ENCODE assay signal across 8 mouse cellular contexts in the genomic region with DNA sequence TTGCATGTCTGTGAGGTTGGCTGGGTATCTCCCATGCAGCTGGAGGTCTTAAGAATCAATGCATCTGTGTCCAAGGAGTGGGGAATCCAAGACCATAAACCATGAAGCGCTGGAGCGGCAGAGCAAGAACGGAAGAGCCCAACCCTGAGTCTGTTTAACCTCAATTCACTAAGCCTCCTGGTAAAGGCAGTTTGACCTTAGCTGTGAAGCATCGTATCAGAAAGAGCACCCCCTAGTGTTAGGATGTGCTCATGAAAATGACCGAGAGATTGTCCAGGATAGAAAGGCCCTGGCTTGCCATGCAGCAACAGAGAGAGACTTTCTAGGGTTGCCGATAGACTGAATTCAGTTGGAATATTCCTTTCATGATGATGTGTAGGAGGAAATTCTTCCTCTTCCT.
DNase-seq lines count a peak whose midpoint lies in the region; ATAC-seq and TF ChIP-seq lines count a peak whose summit lies in the region.

No protein-coding gene starts in this region.

- H3K9me3 ChIP-seq in intestine, embryonic 14.5 days (ENCODE audit: control insufficient read depth, low read length): no peaks in the 10 kb centered on the region
- H3K9me3 ChIP-seq in intestine, embryonic 16.5 days (ENCODE audit: control insufficient read depth, low read length): 0 out of 2 replicates have a peak, but pooled peaks cover 3% of the 10 kb centered on the region
- H3K9me3 ChIP-seq in heart, postnatal 0 days (replicated peaks; ENCODE audit: control insufficient read depth, low read length): no peaks in the 10 kb centered on the region
- H3K9me3 ChIP-seq in liver, embryonic 12.5 days (replicated peaks): no peaks in the 10 kb centered on the region
- no peaks in the 10 kb centered on the region for H3K9me3 ChIP-seq in forebrain, embryonic 12.5 days

- H3K27me3 ChIP-seq in intestine, embryonic 14.5 days (replicated peaks; ENCODE audit: control insufficient read depth, insufficient read depth, low read length): no peaks in the 10 kb centered on the region
- no peaks in the 10 kb centered on the region for H3K27me3 ChIP-seq in intestine, embryonic 16.5 days (replicated peaks; ENCODE audit: control insufficient read depth, insufficient read depth, low read length)
- H3K27me3 ChIP-seq in heart, postnatal 0 days (ENCODE audit: control insufficient read depth, insufficient read depth, low read length): no peaks in the 10 kb centered on the region
- no peaks in the 10 kb centered on the region for H3K27me3 ChIP-seq in liver, embryonic 12.5 days (replicated peaks)
- H3K27me3 ChIP-seq in forebrain, embryonic 12.5 days: peaks cover 29% of the 10 kb centered on the region

- ATAC-seq in intestine, embryonic 14.5 days (replicated peaks; ENCODE audit: low FRiP score, low TSS enrichment, low read depth): peak; percentile 28; the same call in 1 of the 2 replicates
- no peak for ATAC-seq in intestine, embryonic 16.5 days
- ATAC-seq in heart, postnatal 0 days (ENCODE audit: insufficient read depth, low read depth): peak; percentile 66
- peak; percentile 66 for ATAC-seq in liver, embryonic 12.5 days
- no peak for ATAC-seq in forebrain, embryonic 12.5 days (ENCODE audit: low FRiP score)

- 18% methylated on average over 6 of the region's 6 CpGs for WGBS in intestine, embryonic 14.5 days
- 24% methylated on average over 6 of the region's 6 CpGs for WGBS in intestine, embryonic 16.5 days
- 22% methylated on average over 6 of the region's 6 CpGs for WGBS in heart, postnatal 0 days
- 20% methylated on average over 6 of the region's 6 CpGs for WGBS in liver, embryonic 12.5 days (ENCODE audit: insufficient replicate concordance)
- WGBS in forebrain, embryonic 12.5 days: 38% methylated on average over 6 of the region's 6 CpGs

- H3K36me3 ChIP-seq in intestine, embryonic 14.5 days (ENCODE audit: control insufficient read depth, insufficient read depth, low read length): no peaks in the 10 kb centered on the region; the same call in 1 of the 2 replicates
- H3K36me3 ChIP-seq in intestine, embryonic 16.5 days (ENCODE audit: control insufficient read depth, insufficient read depth, low read length): no peaks in the 10 kb centered on the region
- H3K36me3 ChIP-seq in heart, postnatal 0 days (replicated peaks; ENCODE audit: control insufficient read depth, insufficient read depth, low read length): peaks cover 3% of the 10 kb centered on the region; the same call in 1 of the 2 replicates
- H3K36me3 ChIP-seq in liver, embryonic 12.5 days: 0 out of 2 replicates have a peak, but pooled peaks cover 2% of the 10 kb centered on the region
- no peaks in the 10 kb centered on the region for H3K36me3 ChIP-seq in forebrain, embryonic 12.5 days (replicated peaks)

- no peak overlapping the region for H3K4me3 ChIP-seq in intestine, embryonic 14.5 days (ENCODE audit: low read depth, low read length)
- no peak overlapping the region for H3K4me3 ChIP-seq in intestine, embryonic 16.5 days (ENCODE audit: low read length)
- no peak overlapping the region for H3K4me3 ChIP-seq in heart, postnatal 0 days (ENCODE audit: low read depth, low read length)
- no peak overlapping the region for H3K4me3 ChIP-seq in liver, embryonic 12.5 days
- H3K4me3 ChIP-seq in forebrain, embryonic 12.5 days (replicated peaks): no peak overlapping the region

- H3K4me1 ChIP-seq in intestine, embryonic 14.5 days (replicated peaks; ENCODE audit: control insufficient read depth, insufficient read depth, low read length): peaks cover 21% of the 10 kb centered on the region
- H3K4me1 ChIP-seq in intestine, embryonic 16.5 days (ENCODE audit: control insufficient read depth, insufficient read depth, low read length): peaks cover 17% of the 10 kb centered on the region
- H3K4me1 ChIP-seq in heart, postnatal 0 days (ENCODE audit: control insufficient read depth, insufficient read depth): peaks cover 10% of the 10 kb centered on the region
- H3K4me1 ChIP-seq in liver, embryonic 12.5 days: peaks cover 31% of the 10 kb centered on the region
- peaks cover 32% of the 10 kb centered on the region for H3K4me1 ChIP-seq in forebrain, embryonic 12.5 days

- H3K27ac ChIP-seq in intestine, embryonic 14.5 days (ENCODE audit: low read depth): no peak overlapping the region
- no peak overlapping the region for H3K27ac ChIP-seq in intestine, embryonic 16.5 days (ENCODE audit: low read length)
- H3K27ac ChIP-seq in heart, postnatal 0 days (ENCODE audit: low read depth): no peak overlapping the region
- no peak overlapping the region for H3K27ac ChIP-seq in liver, embryonic 12.5 days
- no peak overlapping the region for H3K27ac ChIP-seq in forebrain, embryonic 12.5 days

- no peak for DNase-seq in intestine, embryonic 14.5 days (ENCODE audit: low spot score)
- peak; percentile 6 to 33 for DNase-seq in CD8-positive naive resting alpha-beta T cell, adult 2 months (ENCODE audit: low read depth in 2 of 2, low spot score in 2 of 2)
- DNase-seq in adrenal gland, postnatal 14 days: peak; percentile 62
- peak; percentile 72 for DNase-seq in heart, postnatal 0 days (ENCODE audit: low spot score)
- DNase-seq in retina, postnatal 7 days (ENCODE audit: low read depth, low spot score): peak; percentile 59

- no peak overlapping the region for H3K4me2 ChIP-seq in intestine, embryonic 14.5 days (ENCODE audit: low read length)
- no peak overlapping the region for H3K4me2 ChIP-seq in intestine, embryonic 16.5 days (ENCODE audit: low read depth, low read length)
- H3K4me2 ChIP-seq in heart, postnatal 0 days (ENCODE audit: low read depth, low read length): no peak overlapping the region
- no peak overlapping the region for H3K4me2 ChIP-seq in liver, embryonic 12.5 days
- H3K4me2 ChIP-seq in forebrain, embryonic 12.5 days: no peak overlapping the region

- no peak overlapping the region for H3K9ac ChIP-seq in intestine, embryonic 14.5 days (ENCODE audit: low read length)
- no peak overlapping the region for H3K9ac ChIP-seq in intestine, embryonic 16.5 days (ENCODE audit: low read depth, low read length)
- H3K9ac ChIP-seq in heart, postnatal 0 days (replicated peaks; ENCODE audit: low read depth, low read length): no peak overlapping the region
- no peak overlapping the region for H3K9ac ChIP-seq in liver, embryonic 12.5 days
- no peak overlapping the region for H3K9ac ChIP-seq in forebrain, embryonic 12.5 days

- no peak for TF ChIP-seq EP300 in heart, postnatal 0 days (IDR thresholded peaks at IDR 0.05; ENCODE audit: low read depth)

- TF ChIP-seq CTCF in heart, postnatal 0 days (IDR thresholded peaks at IDR 0.05; ENCODE audit: low read depth): peak; percentile 87

Comparison
In these comparisons a context has a peak if more than half of its experiments do, and no peak if none do; other contexts are left out.
1. ATAC-seq: peak in intestine, embryonic 14.5 days (single experiment), heart, postnatal 0 days (single experiment) and liver, embryonic 12.5 days (single experiment); none in intestine, embryonic 16.5 days (single experiment) and forebrain, embryonic 12.5 days (single experiment).